Mouse (Mus musculus): ENCODE measurements at regions not wholly inside any gene's neighbourhood (a gene's known extent, or its start where the extent isn't known, plus 50 kb on each side); places are given as distances from the start of the nearest gene placed in this dataset.

DNA sequence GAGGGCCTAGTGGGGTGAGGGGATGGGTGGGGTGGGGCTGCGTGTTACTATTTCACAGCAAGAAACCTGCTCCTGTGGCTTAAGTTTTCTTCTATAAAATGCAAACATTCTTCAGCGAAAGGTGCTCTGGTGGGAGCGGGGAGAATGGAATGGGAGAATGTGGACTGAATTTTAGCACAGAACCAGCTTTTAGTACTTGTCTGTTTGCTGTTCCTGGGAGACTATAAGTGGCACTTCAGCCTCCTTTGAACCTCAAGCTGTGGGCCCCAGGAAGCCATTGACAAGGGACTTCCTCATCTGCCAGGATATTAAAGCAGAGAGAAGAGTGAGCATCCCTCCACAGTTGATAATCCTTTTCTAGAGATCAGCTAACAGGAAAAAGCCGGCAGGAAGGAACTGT, 580.2 kb downstream of the Zfp706 start:
- H3K27ac ChIP-seq (replicated peaks; ENCODE audit: low read depth, low read length), result no peak overlapping the region
- H3K4me1 ChIP-seq (ENCODE audit: control insufficient read depth, insufficient read depth, insufficient read length, low read length), result peaks cover 2% of the 10 kb centered on the region; the same call in 1 of the 2 replicates
- H3K4me3 ChIP-seq (ENCODE audit: insufficient read depth, low read depth, low read length), result no peak overlapping the region

DNA sequence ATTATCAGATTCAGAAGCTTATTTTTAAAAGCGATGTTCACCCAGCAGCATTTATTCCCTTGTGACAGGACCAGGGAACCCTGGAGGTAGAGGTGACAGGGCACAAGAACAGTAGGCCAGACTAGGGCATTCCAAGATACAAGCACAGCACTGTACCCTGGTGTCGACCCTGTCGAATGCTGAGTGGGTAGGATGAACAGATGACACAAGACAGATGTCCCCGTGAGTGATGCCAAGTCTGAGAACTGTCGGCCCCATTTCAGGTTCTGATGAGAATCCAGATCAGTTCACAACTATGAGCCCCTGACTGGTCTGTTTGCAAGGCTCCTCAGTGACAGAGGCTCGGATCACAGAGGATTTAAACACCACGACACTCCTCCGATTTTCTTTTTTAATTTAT, 581.7 kb downstream of the Zfp706 start:
- Histone ChIP-seq H3K27ac (replicated peaks; ENCODE audit: low read depth, low read length) (no peak overlapping the region), H3K4me1 (ENCODE audit: control insufficient read depth, insufficient read depth, insufficient read length, low read length) (peaks cover 2% of the 10 kb centered on the region; the same call in 1 of the 2 replicates), H3K4me3 (ENCODE audit: insufficient read depth, low read depth, low read length) (no peak overlapping the region)

DNA sequence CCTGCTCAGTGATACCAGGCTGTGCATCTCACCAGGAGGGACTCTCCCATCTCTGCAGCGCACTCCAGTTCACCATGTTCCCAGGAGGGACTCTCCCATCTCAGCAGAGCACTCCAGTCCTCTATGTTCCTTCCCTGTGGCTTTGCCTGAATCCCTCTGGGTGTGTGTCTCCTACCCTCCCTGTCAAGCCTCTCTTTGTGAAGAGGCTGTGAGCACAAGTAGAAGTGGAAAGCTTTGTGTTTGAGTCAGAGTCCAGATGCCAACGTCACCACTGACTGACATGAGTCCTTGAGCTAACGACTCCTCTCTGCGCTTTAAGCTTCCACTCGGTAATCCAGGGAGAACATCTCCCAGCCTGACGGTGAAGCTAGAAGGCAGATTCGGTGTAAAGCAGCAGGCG, 583.5 kb downstream of the Zfp706 start:
- H3K4me3 ChIP-seq (ENCODE audit: insufficient read depth, low read depth, low read length), result no peak overlapping the region
- no peak overlapping the region for H3K27ac ChIP-seq (replicated peaks; ENCODE audit: low read depth, low read length)
- H3K4me1 ChIP-seq (ENCODE audit: control insufficient read depth, insufficient read depth, insufficient read length, low read length), result peaks cover 2% of the 10 kb centered on the region; the same call in 1 of the 2 replicates

DNA sequence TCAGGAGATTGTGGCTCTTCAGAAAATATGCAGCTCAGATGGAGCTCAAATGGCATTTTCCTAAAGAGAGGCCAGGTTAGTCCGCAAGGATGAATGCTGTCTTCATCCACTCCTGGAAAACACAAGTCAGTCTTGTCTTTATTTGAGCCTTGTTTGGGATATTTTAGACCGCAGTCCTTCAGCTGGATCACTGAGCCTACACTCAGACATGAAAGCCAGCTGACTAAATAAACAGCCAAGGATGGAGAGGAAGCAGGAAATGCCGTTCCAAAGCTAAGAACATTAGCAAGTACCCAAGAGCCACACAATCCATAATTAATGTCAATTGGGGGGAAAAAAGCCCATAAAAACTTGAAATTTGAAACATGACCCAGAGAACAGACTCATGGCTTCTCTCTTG, 584.8 kb downstream of the Zfp706 start:
- H3K4me1 ChIP-seq (ENCODE audit: control insufficient read depth, insufficient read depth, insufficient read length, low read length), result peaks cover 2% of the 10 kb centered on the region; the same call in 1 of the 2 replicates
- no peak overlapping the region for H3K4me3 ChIP-seq (ENCODE audit: insufficient read depth, low read depth, low read length)
- H3K27ac ChIP-seq (replicated peaks; ENCODE audit: low read depth, low read length), result no peak overlapping the region

DNA sequence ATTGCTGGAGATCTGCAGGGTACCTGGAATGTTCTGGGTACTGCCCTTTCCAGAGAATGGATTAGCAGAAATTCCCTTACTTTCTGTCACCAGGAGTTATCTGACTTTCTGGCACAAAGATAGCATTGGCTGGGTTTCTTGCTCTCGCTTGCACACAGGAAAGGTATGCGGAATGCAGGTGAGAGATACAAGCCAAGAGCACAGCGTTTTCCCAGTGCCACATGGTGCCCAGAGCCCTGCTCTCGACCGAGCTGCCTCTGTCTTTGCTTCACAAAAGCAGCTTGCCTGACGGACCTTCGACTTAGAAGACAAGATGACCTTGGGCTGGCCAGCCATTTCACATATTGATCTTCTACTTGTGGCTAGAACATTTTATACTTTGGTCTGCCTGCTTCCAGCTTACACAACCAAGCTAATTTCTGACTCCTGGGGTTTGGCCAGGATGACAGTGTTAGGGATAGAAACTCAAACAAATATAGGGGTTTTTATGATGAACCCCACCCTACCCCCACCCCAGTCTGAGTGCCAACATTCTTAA, 587.6 kb downstream of the Zfp706 start:
- H3K27ac ChIP-seq (replicated peaks; ENCODE audit: low read depth, low read length), result no peak overlapping the region
- H3K4me3 ChIP-seq (ENCODE audit: insufficient read depth, low read depth, low read length), result no peak overlapping the region

DNA sequence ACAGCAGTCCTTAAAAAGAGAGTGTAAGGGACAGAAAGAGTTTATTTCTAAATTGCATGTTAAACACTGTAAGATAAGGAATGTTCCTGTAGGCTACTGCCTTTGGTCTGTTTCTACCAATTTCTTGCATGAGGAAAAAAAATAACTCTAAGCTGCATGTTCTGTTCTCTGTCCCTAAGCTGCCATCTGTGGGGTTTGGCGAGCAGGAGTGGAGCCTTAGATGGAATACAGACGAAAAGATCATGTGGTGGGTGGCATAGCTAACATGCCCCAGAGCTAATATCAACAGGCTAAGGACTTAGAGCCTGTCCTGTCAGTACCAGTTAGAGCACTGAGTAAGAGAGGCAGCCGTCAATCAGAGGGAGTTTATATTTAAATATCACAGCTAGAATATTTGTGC, 590.1 kb downstream of the Zfp706 start:
- H3K4me3 ChIP-seq (ENCODE audit: insufficient read depth, low read depth, low read length), result no peak overlapping the region
- H3K27ac ChIP-seq (replicated peaks; ENCODE audit: low read depth, low read length), result no peak overlapping the region
- no peaks in the 10 kb centered on the region for H3K4me1 ChIP-seq (ENCODE audit: control insufficient read depth, insufficient read depth, insufficient read length, low read length)

More for the DNA sequence above, 587.6 kb downstream of the Zfp706 start:
- no peaks in the 10 kb centered on the region for H3K4me1 ChIP-seq (ENCODE audit: control insufficient read depth, insufficient read depth, insufficient read length, low read length)

DNA sequence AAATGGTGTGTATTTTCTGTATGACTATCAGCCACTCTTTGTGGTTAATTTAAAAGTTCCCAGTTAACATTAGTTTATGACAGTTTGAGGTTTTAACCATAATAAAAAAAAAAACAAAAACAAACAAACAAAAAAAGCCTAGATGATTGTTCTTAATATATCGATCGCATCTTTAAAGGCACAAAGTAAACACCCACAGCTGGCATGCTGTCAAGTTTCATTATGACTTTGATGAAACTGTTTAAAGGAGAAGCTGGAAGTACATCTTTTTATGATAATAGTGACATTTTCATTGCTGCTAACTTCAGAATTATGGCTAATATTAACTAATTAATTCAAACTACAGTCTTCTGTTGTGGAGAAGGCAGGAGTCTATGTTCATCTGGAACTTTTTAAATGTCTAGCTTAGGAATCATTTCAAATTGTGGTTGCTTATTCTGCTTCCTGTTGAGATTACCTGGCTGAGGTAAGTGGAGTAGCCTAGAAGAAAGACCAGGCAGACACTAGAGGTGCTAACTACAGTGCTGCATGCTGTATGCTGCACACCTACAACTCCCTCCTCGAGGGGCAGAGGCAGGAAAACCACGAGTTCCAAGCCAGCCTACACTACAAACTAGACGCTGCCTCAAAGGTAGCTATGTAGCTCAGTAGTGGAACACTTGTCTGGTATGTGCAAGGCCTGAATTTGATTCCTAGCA, 591.9 kb downstream of the Zfp706 start:
- Histone ChIP-seq H3K27ac (replicated peaks; ENCODE audit: low read depth, low read length) (no peak overlapping the region), H3K4me3 (ENCODE audit: insufficient read depth, low read depth, low read length) (no peak overlapping the region), H3K4me1 (ENCODE audit: control insufficient read depth, insufficient read depth, insufficient read length, low read length) (no peaks in the 10 kb centered on the region)

DNA sequence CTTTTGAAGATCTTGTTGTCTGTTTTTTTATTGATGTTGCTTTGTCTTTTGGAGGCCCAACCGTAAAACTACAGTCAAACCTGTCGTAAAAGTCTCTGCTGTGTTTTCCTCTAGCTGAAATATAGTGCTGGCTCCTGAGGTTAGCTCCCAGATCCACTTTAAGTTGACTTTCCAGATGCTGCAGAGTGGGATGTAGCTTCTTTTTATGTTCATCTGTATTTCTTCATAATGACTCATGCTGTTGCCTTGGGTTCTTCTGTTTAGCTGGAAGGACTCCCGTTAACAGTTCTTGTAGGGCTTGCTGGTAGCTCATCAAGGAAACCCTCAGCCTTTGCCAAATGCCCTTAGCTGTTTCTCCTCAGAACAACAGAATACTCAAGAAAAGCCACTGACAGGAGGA, 595.6 kb downstream of the Zfp706 start:
- no peak overlapping the region for H3K27ac ChIP-seq (replicated peaks; ENCODE audit: low read depth, low read length)
- H3K4me1 ChIP-seq (ENCODE audit: control insufficient read depth, insufficient read depth, insufficient read length, low read length), result no peaks in the 10 kb centered on the region
- H3K4me3 ChIP-seq (ENCODE audit: insufficient read depth, low read depth, low read length), result no peak overlapping the region

DNA sequence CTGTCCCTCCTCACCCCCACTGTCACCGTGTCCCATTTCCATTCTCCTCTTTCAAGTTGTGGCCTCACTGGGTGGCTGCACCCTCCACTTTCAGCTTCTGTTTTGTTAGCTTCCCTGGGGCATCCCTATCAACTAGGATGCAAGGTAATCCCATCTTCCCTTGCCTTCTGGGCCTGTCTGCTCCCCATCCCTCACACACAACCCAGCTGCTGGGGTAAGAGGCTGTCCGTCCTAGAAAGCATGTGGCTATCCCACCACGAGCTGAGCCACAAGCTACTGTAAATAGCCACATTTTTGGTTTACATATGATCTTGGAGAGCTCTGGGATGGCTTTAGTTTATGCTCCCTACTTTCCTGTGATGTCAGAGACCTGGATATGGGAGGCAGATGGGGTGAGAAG, 602.1 kb downstream of the Zfp706 start:
- no peaks in the 10 kb centered on the region for H3K4me1 ChIP-seq (ENCODE audit: control insufficient read depth, insufficient read depth, insufficient read length, low read length)
- H3K4me3 ChIP-seq (ENCODE audit: insufficient read depth, low read depth, low read length), result no peak overlapping the region
- no peak overlapping the region for H3K27ac ChIP-seq (replicated peaks; ENCODE audit: low read depth, low read length)

DNA sequence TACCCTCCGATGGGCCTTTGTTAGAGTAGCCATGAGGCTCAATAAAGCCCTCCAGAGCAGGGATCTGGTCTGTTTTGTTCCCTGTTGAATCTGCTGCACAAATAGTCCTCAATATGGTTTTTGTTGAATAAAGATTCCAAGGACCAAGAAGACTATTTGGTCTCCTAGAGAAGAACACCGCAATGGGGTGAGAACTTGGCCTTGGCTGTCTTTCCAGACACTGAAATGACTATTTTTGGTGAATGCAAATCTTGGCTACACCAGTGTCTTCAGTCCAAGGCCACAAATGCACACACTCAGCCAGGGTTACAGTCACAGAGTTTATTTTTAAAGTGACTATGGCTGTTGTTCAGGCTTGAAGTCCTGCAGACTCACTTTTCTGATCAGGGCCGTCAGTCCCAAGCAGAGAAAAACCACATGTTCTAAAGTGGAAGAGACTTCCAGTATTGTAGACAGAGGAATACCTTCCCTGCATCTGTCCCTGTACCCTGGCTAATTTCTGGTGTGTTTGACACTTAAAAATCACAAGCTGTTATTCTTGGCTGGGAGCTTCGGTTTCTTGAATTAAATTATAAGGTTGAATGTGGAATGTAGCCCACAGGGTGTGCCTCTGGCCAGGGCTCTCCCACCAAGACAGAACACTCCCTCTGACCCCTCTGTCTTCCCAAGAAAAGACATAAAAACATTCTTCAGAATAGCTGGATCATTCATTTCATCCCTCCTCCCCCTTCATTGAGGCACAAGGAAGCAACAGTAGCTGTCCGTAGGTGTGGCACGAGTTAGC, 604.0 kb downstream of the Zfp706 start:
- no peak overlapping the region for H3K4me3 ChIP-seq (ENCODE audit: insufficient read depth, low read depth, low read length)
- no peak overlapping the region for H3K27ac ChIP-seq (replicated peaks; ENCODE audit: low read depth, low read length)
- no peaks in the 10 kb centered on the region for H3K4me1 ChIP-seq (ENCODE audit: control insufficient read depth, insufficient read depth, insufficient read length, low read length)

DNA sequence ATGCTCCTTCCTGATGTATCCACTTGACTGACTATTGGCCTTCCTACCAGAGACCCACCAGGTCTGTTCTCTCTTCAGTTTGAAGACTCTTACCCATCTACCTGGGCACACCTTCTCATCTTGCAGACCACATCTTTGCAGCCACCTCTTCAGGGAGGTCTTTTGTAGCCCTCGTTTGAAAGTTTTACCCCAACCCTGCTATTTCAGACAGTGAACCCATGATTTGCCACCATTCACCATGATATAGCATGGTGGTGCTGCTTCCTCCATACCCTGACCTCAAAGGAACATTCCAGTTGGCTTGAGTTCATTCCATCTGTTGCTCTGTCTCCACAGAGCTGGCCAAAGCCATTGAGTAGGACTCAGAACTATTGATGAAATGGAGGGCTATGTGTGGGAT, 605.5 kb downstream of the Zfp706 start:
- Histone ChIP-seq H3K4me1 (ENCODE audit: control insufficient read depth, insufficient read depth, insufficient read length, low read length) (no peaks in the 10 kb centered on the region), H3K4me3 (ENCODE audit: insufficient read depth, low read depth, low read length) (no peak overlapping the region), H3K27ac (replicated peaks; ENCODE audit: low read depth, low read length) (no peak overlapping the region)

DNA sequence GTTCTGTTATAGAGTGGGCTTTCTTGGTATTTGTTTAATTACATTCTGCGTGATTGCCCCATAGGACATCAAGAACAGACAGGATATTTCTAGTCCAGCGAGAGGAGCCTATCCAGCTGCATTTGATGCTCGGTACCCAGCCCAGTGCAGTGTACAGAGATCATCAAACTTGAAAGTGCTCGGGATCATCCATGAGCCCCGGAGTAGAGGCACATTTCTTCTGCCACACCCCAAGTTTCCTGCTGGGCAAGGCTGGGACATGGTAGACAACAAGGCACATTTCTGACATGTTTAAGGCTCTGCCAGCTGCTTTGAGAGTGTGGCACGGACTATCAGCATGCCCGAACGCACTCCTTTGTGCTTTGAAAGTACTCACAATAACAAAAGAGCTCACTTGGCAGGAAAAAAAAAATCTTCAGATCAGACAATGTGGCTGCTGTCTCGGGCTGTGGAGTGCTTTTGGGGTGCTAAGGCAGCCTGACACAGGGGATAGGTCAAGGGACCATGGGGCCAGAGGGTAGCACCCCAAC, 607.2 kb downstream of the Zfp706 start:
- no peak overlapping the region for H3K27ac ChIP-seq (replicated peaks; ENCODE audit: low read depth, low read length)
- no peaks in the 10 kb centered on the region for H3K4me1 ChIP-seq (ENCODE audit: control insufficient read depth, insufficient read depth, insufficient read length, low read length)
- no peak overlapping the region for H3K4me3 ChIP-seq (ENCODE audit: insufficient read depth, low read depth, low read length)

DNA sequence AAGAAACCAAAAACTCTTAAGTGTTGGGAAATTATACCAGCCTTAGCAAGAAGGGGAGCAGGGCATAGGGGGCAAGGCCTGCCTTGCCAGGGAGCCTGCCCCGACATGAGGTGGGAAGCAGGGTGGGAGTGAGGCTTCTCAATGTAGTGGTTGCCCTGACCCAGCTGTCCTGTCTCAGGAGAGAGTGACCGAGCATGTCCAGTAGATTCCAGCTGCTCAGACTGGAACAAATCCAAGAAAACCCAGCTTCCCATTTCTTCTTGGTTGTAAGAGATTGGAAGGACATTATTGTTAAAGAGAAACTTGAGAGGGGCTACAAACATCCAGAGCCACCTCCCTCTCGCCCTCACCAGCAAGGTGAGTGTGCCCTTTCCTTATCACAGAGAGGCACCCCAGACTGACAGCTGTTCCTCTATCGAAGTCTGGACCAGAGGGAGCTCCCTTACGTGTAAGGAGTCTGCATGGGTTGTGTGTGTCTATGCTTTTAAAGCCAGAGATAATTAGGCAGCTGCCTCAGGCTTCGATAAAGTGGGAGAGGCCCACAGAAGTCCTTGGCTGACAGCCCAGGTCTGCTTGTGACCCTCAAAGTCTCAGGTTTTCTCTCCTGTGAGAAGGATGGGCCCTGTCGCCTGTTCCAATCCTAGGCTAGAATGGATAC, 608.1 kb downstream of the Zfp706 start:
- H3K27ac ChIP-seq (replicated peaks; ENCODE audit: low read depth, low read length), result no peak overlapping the region
- H3K4me3 ChIP-seq (ENCODE audit: insufficient read depth, low read depth, low read length), result no peak overlapping the region
- H3K4me1 ChIP-seq (ENCODE audit: control insufficient read depth, insufficient read depth, insufficient read length, low read length), result no peaks in the 10 kb centered on the region

DNA sequence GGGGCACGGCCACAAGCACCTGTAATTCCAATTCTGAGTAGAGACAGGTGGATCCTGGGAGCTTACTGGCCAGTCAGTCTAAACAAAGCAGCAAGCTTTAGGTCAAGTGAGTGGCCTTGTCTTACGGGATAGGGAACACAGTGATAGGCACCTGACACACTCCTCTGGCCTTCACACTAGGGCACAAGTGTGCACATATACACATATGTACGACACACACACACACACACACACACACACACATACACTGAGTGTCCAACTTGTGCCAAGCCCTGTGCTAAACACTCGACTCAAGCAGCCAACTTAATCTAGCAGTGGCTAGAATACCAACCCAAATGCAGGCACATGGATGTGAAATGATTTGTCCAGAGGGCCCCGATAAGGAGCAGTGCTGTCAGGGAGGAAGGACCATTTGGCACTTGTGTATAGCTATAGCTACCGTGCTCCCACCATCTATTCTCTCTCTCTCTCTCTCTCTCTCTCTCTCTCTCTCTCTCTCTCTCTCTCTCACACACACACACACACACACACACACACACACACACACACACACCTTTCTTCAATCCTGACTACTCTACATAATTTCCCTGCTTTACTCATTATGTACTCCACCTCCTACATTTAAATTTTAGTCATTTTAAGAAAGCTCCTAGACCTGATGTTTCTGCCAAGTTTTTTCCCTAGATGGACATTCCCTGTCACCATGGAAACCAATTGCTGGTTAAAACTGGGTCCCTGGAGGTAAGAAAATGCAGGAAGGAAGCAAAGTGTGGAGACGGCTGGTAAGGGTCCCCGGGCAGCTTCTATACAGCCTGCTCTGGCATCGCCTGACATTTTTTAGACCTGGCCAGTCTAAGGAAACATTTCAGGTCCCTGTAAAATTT, 609.2 kb downstream of the Zfp706 start:
- no peak overlapping the region for H3K27ac ChIP-seq (replicated peaks; ENCODE audit: low read depth, low read length)
- no peak overlapping the region for H3K4me3 ChIP-seq (ENCODE audit: insufficient read depth, low read depth, low read length)
- H3K4me1 ChIP-seq (ENCODE audit: control insufficient read depth, insufficient read depth, insufficient read length, low read length), result no peaks in the 10 kb centered on the region

Data from brown adipose tissue, adult 24 weeks (tissue).